In the genomic region with DNA sequence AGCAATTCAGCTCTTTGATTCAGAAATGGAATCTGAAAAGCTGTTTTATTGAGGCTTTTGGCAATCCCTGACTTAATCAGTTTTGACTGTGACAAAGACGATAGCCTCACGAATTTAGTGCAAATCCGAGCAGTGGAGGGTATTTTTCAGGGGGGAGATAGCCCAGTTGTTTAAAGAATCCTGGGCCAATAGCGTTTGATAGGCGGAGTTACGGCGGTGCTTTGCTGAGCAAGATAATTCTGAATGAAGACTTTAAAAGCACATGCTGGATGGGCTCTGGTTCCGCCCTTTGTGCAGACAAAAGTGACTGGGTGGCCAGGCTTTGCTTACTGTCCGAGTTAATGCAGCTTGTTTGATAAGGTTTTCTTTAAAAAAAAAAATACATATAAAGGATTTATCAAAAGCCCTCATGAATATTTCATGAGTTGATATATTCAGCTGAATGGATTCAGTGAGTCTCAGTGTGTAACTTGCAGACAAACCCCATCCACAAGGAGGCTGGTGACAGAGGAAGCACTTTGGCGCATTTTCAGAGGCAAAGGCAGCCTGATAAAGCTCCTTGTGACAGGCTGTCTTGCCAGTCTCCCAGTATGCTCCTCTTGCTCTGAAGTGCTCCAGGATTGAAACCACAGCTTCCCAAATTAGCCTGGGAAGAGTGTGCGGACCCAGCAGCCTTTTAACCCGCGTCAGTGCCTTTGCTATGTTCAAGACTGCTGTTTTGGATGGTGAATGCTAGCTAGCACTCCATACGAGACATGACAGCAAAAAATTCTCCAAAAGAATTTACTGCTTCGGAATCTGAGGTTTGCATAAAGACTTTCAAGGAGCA, we compare ENCODE assay signal across 8 mouse cellular contexts.
DNase-seq lines count a peak whose midpoint lies in the region; ATAC-seq and TF ChIP-seq lines count a peak whose summit lies in the region.

No protein-coding gene starts in this region.

- DNase-seq in cerebellum, adult 18-20 months = peak; percentile 55 to 67
- peak; percentile 69 for DNase-seq in embryonic facial prominence, embryonic 11.5 days (ENCODE audit: low spot score)
- DNase-seq in layer of hippocampus, adult 2 months (ENCODE audit: low spot score in 2 of 2) = peak; percentile 46 to 65
- no peak for DNase-seq in liver, embryonic 14.5 days (ENCODE audit: low read depth in 3 of 3, low spot score in 3 of 3)
- peak; percentile 32 for DNase-seq in right cerebral cortex, postnatal 14 days
- no peak for DNase-seq in adrenal gland, postnatal 10 days
- DNase-seq in gastrocnemius, postnatal 4 days (ENCODE audit: low spot score in 2 of 2) = no peak

- TF ChIP-seq CTCF in layer of hippocampus, adult 2 months (conservative IDR thresholded peaks at IDR 0.05) = peak; percentile 54
- TF ChIP-seq CTCF in liver, embryonic 14.5 days (IDR thresholded peaks at IDR 0.05; ENCODE audit: low read depth) = no peak

- no peak for TF ChIP-seq EP300 in liver, embryonic 14.5 days (IDR thresholded peaks at IDR 0.05; ENCODE audit: low read depth)

- ATAC-seq in embryonic facial prominence, embryonic 11.5 days (replicated peaks; ENCODE audit: insufficient number of reproducible peaks, low FRiP score, low TSS enrichment, low read depth) = peak; percentile 70
- ATAC-seq in heart, embryonic 13.5 days (ENCODE audit: extremely low read depth, insufficient number of reproducible peaks, low FRiP score, low TSS enrichment) = no peak
- no peak for ATAC-seq in liver, embryonic 14.5 days (ENCODE audit: insufficient read depth)

- 7% methylated on average over 15 of the region's 15 CpGs for WGBS in embryonic facial prominence, embryonic 11.5 days
- 2% methylated on average over 15 of the region's 15 CpGs for WGBS in heart, embryonic 13.5 days
- WGBS in liver, embryonic 14.5 days (ENCODE audit: insufficient replicate concordance) = 10% methylated on average over 15 of the region's 15 CpGs

- H3K4me3 ChIP-seq in embryonic facial prominence, embryonic 11.5 days (ENCODE audit: low read depth, low read length) = peak overlapping the region; percentile 3
- peak overlapping the region; percentile 63 for H3K4me3 ChIP-seq in heart, embryonic 13.5 days
- peak overlapping the region; percentile 61 for H3K4me3 ChIP-seq in layer of hippocampus, adult 2 months
- H3K4me3 ChIP-seq in liver, embryonic 14.5 days (ENCODE audit: insufficient read depth in 1 of 2, low read depth in 2 of 2, low read length in 2 of 2) = no peak overlapping the region

- peak overlapping the region; percentile 56 for H3K4me2 ChIP-seq in embryonic facial prominence, embryonic 11.5 days (ENCODE audit: low read depth, low read length)
- H3K4me2 ChIP-seq in heart, embryonic 13.5 days = peak overlapping the region; percentile 73
- peak overlapping the region; percentile 22; the same call in 1 of the 2 replicates for H3K4me2 ChIP-seq in liver, embryonic 14.5 days (ENCODE audit: low read depth)

- H3K9ac ChIP-seq in embryonic facial prominence, embryonic 11.5 days (replicated peaks; ENCODE audit: low read length) = peak overlapping the region; percentile 59
- peak overlapping the region; percentile 85 for H3K9ac ChIP-seq in heart, embryonic 13.5 days
- no peak overlapping the region for H3K9ac ChIP-seq in liver, embryonic 14.5 days (replicated peaks)

- H3K4me1 ChIP-seq in embryonic facial prominence, embryonic 11.5 days (ENCODE audit: control insufficient read depth, insufficient read depth, low read length) = no peaks in the 10 kb centered on the region
- peaks cover 38% of the 10 kb centered on the region for H3K4me1 ChIP-seq in heart, embryonic 13.5 days
- no peaks in the 10 kb centered on the region; a peak in 1 of 4 replicates for H3K4me1 ChIP-seq in liver, embryonic 14.5 days (replicated peaks; ENCODE audit: control insufficient read depth in 2 of 2, insufficient read depth in 2 of 2, low read length in 1 of 2)

- no peaks in the 10 kb centered on the region for H3K36me3 ChIP-seq in embryonic facial prominence, embryonic 11.5 days (replicated peaks; ENCODE audit: control insufficient read depth, insufficient read depth, low read depth, low read length)
- H3K36me3 ChIP-seq in heart, embryonic 13.5 days = no peaks in the 10 kb centered on the region
- H3K36me3 ChIP-seq in liver, embryonic 14.5 days (replicated peaks; ENCODE audit: control insufficient read depth, insufficient read depth, low read depth) = no peaks in the 10 kb centered on the region

- H3K27me3 ChIP-seq in embryonic facial prominence, embryonic 11.5 days (ENCODE audit: control insufficient read depth, insufficient read depth, low read length) = no peaks in the 10 kb centered on the region
- no peaks in the 10 kb centered on the region for H3K27me3 ChIP-seq in heart, embryonic 13.5 days (replicated peaks)
- no peaks in the 10 kb centered on the region for H3K27me3 ChIP-seq in liver, embryonic 14.5 days (ENCODE audit: control insufficient read depth, insufficient read depth, low read length)

- no peak overlapping the region; the same call in 1 of the 2 replicates for H3K27ac ChIP-seq in embryonic facial prominence, embryonic 11.5 days (replicated peaks; ENCODE audit: low read depth, low read length)
- peak overlapping the region; percentile 94 for H3K27ac ChIP-seq in heart, embryonic 13.5 days (replicated peaks)
- peak overlapping the region; percentile 88 for H3K27ac ChIP-seq in layer of hippocampus, adult 2 months
- H3K27ac ChIP-seq in liver, embryonic 14.5 days = no peak overlapping the region

- H3K9me3 ChIP-seq in embryonic facial prominence, embryonic 11.5 days (replicated peaks; ENCODE audit: control insufficient read depth, low read length) = no peaks in the 10 kb centered on the region
- no peaks in the 10 kb centered on the region for H3K9me3 ChIP-seq in heart, embryonic 13.5 days
- no peaks in the 10 kb centered on the region for H3K9me3 ChIP-seq in liver, embryonic 14.5 days (ENCODE audit: control insufficient read depth, low read length)

Comparison
In these comparisons a context has a peak if more than half of its experiments do, and no peak if none do; other contexts are left out.
1. DNase-seq: peak in cerebellum, adult 18-20 months (2 of 2), embryonic facial prominence, embryonic 11.5 days (single experiment), layer of hippocampus, adult 2 months (2 of 2) and right cerebral cortex, postnatal 14 days (single experiment); none in liver, embryonic 14.5 days (0 of 3), adrenal gland, postnatal 10 days (single experiment) and gastrocnemius, postnatal 4 days (0 of 2).
2. H3K27ac ChIP-seq: peak in heart, embryonic 13.5 days (single experiment) and layer of hippocampus, adult 2 months (single experiment); none in embryonic facial prominence, embryonic 11.5 days (single experiment) and liver, embryonic 14.5 days (single experiment).
3. H3K4me2 ChIP-seq: peak in every context shown above with its lines; median percentile 73 in heart, embryonic 13.5 days; 56 in embryonic facial prominence, embryonic 11.5 days; 22 in liver, embryonic 14.5 days.
4. H3K4me3 ChIP-seq: peak in embryonic facial prominence, embryonic 11.5 days (single experiment), heart, embryonic 13.5 days (single experiment) and layer of hippocampus, adult 2 months (single experiment); none in liver, embryonic 14.5 days (0 of 2).